Mouse (Mus musculus) left cerebral cortex, adult 8-10 months (tissue): ENCODE results near the gene Nxn. TPM values are rescaled to one million over a fixed set of nuclear protein-coding genes. Genes with fewer than 3 reads are reported as not detected.

Experiments used
- DNase-seq, 2 experiments: peaks; one replicate each; pipeline ENCODE4 v3.0.0; 2022; ENCODE audit warnings: low spot score in 2 of 2
- total RNA-seq, 4 experiments: library from RNA; stranded (reverse); gene quantifications; 2 replicates each; pipeline ENCODE4 v1.2.4; 2022

Gene Nxn
- total RNA-seq, 4 experiments from 2014 or later, result 9.5 to 12.5 (median 10.9) TPM

GRCm38 (mm10) chr11:76363636-76364035 lies 35.3 kb downstream of the Nxn start:
- DNase-seq, result no peak

- no peak for DNase-seq
Observed at GRCm38 (mm10) chr11:76363178-76363577, 35.8 kb downstream of the Nxn start.

GRCm38 (mm10) chr11:76361422-76361821 lies 37.5 kb downstream of the Nxn start:
- DNase-seq, result no peak

GRCm38 (mm10) chr11:76360255-76360654 lies 38.7 kb downstream of the Nxn start:
- DNase-seq, result no peak

- DNase-seq, result no peak
Observed at GRCm38 (mm10) chr11:76358628-76359320, 40.2 kb downstream of the Nxn start.

GRCm38 (mm10) chr11:76357464-76357863 lies 41.5 kb downstream of the Nxn start:
- no peak for DNase-seq

- no peak for DNase-seq
Observed at GRCm38 (mm10) chr11:76356091-76356490, 42.8 kb downstream of the Nxn start.

GRCm38 (mm10) chr11:76355425-76355824 lies 43.5 kb downstream of the Nxn start:
- no peak for DNase-seq

- DNase-seq, result no peak
Observed at GRCm38 (mm10) chr11:76352861-76353558, 45.9 kb downstream of the Nxn start.

GRCm38 (mm10) chr11:76351624-76352011 lies 47.3 kb downstream of the Nxn start:
- DNase-seq, result no peak

- DNase-seq, result no peak
Observed at GRCm38 (mm10) chr11:76350931-76351623, 47.9 kb downstream of the Nxn start.

GRCm38 (mm10) chr11:76349833-76350232 lies 49.1 kb downstream of the Nxn start:
- no peak for DNase-seq

GRCm38 (mm10) chr11:76347589-76347988 lies 51.4 kb downstream of the Nxn start:
- no peak for DNase-seq

GRCm38 (mm10) chr11:76343031-76343430 lies 55.9 kb downstream of the Nxn start:
- no peak for DNase-seq

- no peak for DNase-seq
Observed at GRCm38 (mm10) chr11:76341884-76342645, 56.9 kb downstream of the Nxn start.

- DNase-seq, result no peak
Observed at GRCm38 (mm10) chr11:76341163-76341562, 57.8 kb downstream of the Nxn start.

GRCm38 (mm10) chr11:76339830-76340229 lies 59.1 kb downstream of the Nxn start:
- DNase-seq, result no peak

- DNase-seq, result no peak
Observed at GRCm38 (mm10) chr11:76339141-76339540, 59.8 kb downstream of the Nxn start.

- no peak for DNase-seq
Observed at GRCm38 (mm10) chr11:76338656-76339055, 60.3 kb downstream of the Nxn start.

- no peak for DNase-seq
Observed at GRCm38 (mm10) chr11:76337764-76338163, 61.2 kb downstream of the Nxn start.

GRCm38 (mm10) chr11:76337236-76337635 lies 61.7 kb downstream of the Nxn start:
- DNase-seq, result no peak

GRCm38 (mm10) chr11:76336224-76336623 lies 62.7 kb downstream of the Nxn start:
- DNase-seq, result no peak
